Mouse (Mus musculus): ENCODE measurements around the gene Hydin. TPM values are rescaled to one million over a fixed set of nuclear protein-coding genes. Genes with fewer than 3 reads are reported as not detected.

Hydin gene
- polyA plus RNA-seq, 1 experiment: not detected

- 89% methylated on average over 4 of the region's 4 CpGs for WGBS
- Histone ChIP-seq H3K4me3 (ENCODE audit: insufficient read depth, low read depth, low read length) (no peak overlapping the region), H3K27ac (ENCODE audit: insufficient read depth, low read depth, low read length) (no peak overlapping the region), H3K4me1 (ENCODE audit: control insufficient read depth, insufficient read depth, low read length) (no peaks in the 10 kb centered on the region)
- TF ChIP-seq CTCF (IDR thresholded peaks at IDR 0.05; ENCODE audit: insufficient read depth, low read depth, low read length) (no peak), POLR2A (IDR thresholded peaks at IDR 0.05; ENCODE audit: insufficient read depth, low read depth, low read length) (no peak)
These were observed 12.8 kb upstream of the Hydin start for GRCm38 (mm10) chr8:110253986-110254385.

GRCm38 (mm10) chr8:110265796-110266305 is 926 bp upstream of the Hydin start:
- Histone ChIP-seq H3K4me3 (ENCODE audit: insufficient read depth, low read depth, low read length) (no peak overlapping the region), H3K4me1 (ENCODE audit: control insufficient read depth, insufficient read depth, low read length) (peaks cover 11% of the 10 kb centered on the region), H3K27ac (ENCODE audit: insufficient read depth, low read depth, low read length) (no peak overlapping the region)
- TF ChIP-seq CTCF (IDR thresholded peaks at IDR 0.05; ENCODE audit: insufficient read depth, low read depth, low read length): no peak
- no peak for TF ChIP-seq POLR2A (IDR thresholded peaks at IDR 0.05; ENCODE audit: insufficient read depth, low read depth, low read length)
- WGBS: 66% methylated on average over 11 of the region's 11 CpGs

DNA sequence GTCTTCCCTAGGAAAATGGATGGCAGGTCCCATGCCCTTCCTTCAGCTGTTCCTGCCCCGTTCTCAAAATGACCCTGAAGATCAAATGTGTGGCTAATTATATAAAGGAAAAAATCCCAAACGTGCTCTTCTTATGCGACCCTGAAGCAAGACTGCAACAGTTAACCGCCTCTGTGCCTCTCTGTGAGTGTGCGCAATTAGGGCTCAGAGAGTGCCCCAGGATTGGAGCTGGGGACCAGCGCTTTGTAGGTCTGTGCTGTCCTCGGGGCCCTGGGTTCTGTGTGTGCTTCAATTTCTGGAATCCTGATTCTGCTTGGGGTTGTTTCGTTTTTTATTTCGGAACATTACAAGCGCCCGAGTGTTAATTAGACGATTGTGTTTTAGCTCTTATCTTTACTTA is 491 bp downstream of the Hydin start:
- 12% methylated on average over 12 of the region's 12 CpGs for WGBS
- Histone ChIP-seq H3K4me1 (ENCODE audit: control insufficient read depth, insufficient read depth, low read length) (peaks cover 11% of the 10 kb centered on the region), H3K27ac (ENCODE audit: insufficient read depth, low read depth, low read length) (no peak overlapping the region), H3K4me3 (ENCODE audit: insufficient read depth, low read depth, low read length) (no peak overlapping the region)
- TF ChIP-seq CTCF (IDR thresholded peaks at IDR 0.05; ENCODE audit: insufficient read depth, low read depth, low read length) (no peak), POLR2A (IDR thresholded peaks at IDR 0.05; ENCODE audit: insufficient read depth, low read depth, low read length) (no peak)

DNA sequence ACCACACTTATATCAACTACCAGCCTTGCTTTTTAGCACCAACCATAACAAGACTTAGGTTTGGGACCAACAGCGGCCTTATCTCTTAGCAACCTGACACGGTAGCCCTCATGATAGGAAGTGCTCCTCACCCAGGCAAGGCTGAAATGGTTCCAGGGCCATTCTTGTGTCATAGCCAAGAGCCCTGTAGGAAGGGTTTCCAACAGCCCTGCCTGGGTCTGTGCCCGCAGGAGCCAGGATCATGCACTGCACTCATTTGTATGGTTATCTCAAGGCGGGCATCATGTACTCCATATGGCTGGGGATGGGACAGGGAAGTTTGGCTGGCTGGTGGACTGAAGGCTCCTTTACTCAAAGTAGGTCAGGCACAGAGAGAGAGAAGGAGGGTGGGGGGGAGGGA is 3.9 kb downstream of the Hydin start:
- TF ChIP-seq CTCF (IDR thresholded peaks at IDR 0.05; ENCODE audit: insufficient read depth, low read depth, low read length) (no peak), POLR2A (IDR thresholded peaks at IDR 0.05; ENCODE audit: insufficient read depth, low read depth, low read length) (no peak)
- no peak overlapping the region for H3K4me3 ChIP-seq (ENCODE audit: insufficient read depth, low read depth, low read length)
- WGBS: 76% methylated on average over 4 of the region's 4 CpGs
- H3K4me1 ChIP-seq (ENCODE audit: control insufficient read depth, insufficient read depth, low read length): peaks cover 15% of the 10 kb centered on the region
- no peak overlapping the region for H3K27ac ChIP-seq (ENCODE audit: insufficient read depth, low read depth, low read length)

DNA sequence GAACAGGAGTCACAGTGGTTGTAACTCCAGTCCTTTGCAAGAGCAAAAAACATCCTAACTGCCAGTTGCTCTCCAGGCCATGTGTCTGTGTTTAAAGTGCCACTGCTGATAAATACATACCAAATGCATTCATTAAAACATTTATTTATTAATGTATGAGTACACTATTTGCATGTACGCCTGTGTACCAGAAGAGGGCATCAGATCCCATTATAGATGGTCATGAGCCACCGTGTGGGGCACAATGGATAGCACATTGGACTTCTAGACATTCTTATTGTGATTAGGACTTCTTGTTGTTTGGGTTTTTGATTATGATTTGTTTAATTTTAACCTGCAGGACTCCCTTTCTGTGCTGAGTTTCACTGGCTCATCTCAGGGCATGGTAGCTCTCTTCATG is 6.6 kb downstream of the Hydin start:
- H3K27ac ChIP-seq (ENCODE audit: insufficient read depth, low read depth, low read length): no peak overlapping the region
- TF ChIP-seq POLR2A (IDR thresholded peaks at IDR 0.05; ENCODE audit: insufficient read depth, low read depth, low read length): no peak
- no peak for TF ChIP-seq CTCF (IDR thresholded peaks at IDR 0.05; ENCODE audit: insufficient read depth, low read depth, low read length)
- 66% methylated on average over 2 of the region's 2 CpGs for WGBS
- H3K4me3 ChIP-seq (ENCODE audit: insufficient read depth, low read depth, low read length): no peak overlapping the region
- peaks cover 8% of the 10 kb centered on the region for H3K4me1 ChIP-seq (ENCODE audit: control insufficient read depth, insufficient read depth, low read length)

DNA sequence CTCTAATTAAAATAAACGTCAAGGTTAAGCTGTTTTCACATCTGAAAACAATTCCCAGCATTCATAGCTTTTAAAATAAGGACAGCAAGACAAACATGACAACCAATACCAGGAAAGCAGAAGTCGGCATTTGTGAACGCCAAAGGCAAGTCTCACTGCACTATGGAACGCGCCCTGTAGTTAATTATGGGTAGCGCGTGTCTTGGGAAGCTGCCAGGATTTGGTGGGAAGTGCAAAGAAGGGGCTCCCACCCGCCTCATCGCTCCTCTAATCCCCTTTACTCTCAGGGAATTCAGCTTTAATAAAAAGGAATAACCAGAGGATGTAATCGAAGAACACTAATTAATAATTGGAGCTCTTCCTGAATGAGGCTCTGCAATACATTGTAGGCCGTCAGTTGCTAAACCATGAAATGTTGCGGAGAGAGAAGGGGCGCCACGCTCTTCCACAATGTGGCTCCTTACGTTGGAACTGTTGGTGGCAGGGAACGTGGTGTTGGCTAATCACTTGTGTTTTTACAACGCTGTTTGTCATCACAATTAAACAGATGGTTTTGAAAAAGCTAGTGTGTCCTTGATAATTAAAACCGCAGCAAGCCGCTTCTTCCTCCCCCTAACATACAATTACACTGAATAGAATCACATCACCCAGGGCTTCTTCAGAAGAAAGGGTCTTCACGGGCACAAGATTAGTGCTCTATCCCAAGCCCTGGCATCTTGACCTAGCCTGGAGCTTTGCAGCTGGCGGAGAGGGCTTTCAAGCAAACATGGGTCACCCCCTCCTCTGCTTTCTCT is 8.9 kb downstream of the Hydin start:
- Histone ChIP-seq H3K27ac (ENCODE audit: insufficient read depth, low read depth, low read length) (peak overlapping the region; percentile 75), H3K4me3 (ENCODE audit: insufficient read depth, low read depth, low read length) (no peak overlapping the region), H3K4me1 (ENCODE audit: control insufficient read depth, insufficient read depth, low read length) (peaks cover 8% of the 10 kb centered on the region)
- WGBS: 15% methylated on average over 21 of the region's 21 CpGs
- TF ChIP-seq CTCF (IDR thresholded peaks at IDR 0.05; ENCODE audit: insufficient read depth, low read depth, low read length) (no peak), POLR2A (IDR thresholded peaks at IDR 0.05; ENCODE audit: insufficient read depth, low read depth, low read length) (no peak)

DNA sequence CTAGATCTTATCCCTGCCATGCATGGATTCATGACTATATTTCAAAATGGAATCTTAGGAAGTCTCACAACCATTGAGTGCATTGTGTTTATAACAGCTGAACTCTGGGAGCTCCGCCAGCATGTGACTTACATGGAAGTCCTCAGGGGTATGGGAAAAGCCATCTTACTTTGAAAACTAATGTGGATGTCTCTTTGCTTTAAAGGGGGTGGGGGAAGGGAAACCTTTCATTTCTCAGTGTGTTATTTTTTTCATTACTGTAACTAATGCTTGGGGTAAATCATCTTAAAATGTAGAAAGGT is 9.4 kb downstream of the Hydin start:
- no peak for TF ChIP-seq POLR2A (IDR thresholded peaks at IDR 0.05; ENCODE audit: insufficient read depth, low read depth, low read length)
- TF ChIP-seq CTCF (IDR thresholded peaks at IDR 0.05; ENCODE audit: insufficient read depth, low read depth, low read length): no peak
- peaks cover 8% of the 10 kb centered on the region for H3K4me1 ChIP-seq (ENCODE audit: control insufficient read depth, insufficient read depth, low read length)
- 51% methylated on average over 1 of the region's 1 CpGs for WGBS
- peak overlapping the region; percentile 67 for H3K27ac ChIP-seq (ENCODE audit: insufficient read depth, low read depth, low read length)
- H3K4me3 ChIP-seq (ENCODE audit: insufficient read depth, low read depth, low read length): no peak overlapping the region

DNA sequence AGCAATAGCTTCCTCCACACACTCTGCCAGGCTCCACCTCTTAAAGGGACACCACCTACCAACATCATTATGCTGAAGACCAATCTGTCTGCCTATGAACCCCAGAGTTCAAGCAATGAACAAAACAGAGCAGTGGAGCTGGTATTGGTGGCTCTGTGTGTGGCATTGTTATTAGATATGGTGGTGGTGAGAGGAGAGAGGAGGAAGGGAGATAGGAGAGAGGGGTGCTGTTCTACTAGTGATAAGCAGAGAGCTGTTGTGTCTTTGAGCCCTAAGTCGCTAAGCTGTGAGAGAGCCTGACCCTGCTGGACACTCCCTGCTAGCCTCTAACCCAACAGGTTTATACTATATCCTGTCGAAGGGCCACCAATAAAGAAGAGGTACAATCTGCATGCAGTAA is 45.9 kb downstream of the Hydin start:
- H3K4me1 ChIP-seq (ENCODE audit: control insufficient read depth, insufficient read depth, low read length): peaks cover 4% of the 10 kb centered on the region; the same call in 1 of the 2 replicates
- no peak overlapping the region for H3K27ac ChIP-seq (ENCODE audit: insufficient read depth, low read depth, low read length)
- no peak overlapping the region for H3K4me3 ChIP-seq (ENCODE audit: insufficient read depth, low read depth, low read length)
- 90% methylated on average over 2 of the region's 2 CpGs for WGBS
- TF ChIP-seq CTCF (IDR thresholded peaks at IDR 0.05; ENCODE audit: insufficient read depth, low read depth, low read length): no peak
- no peak for TF ChIP-seq POLR2A (IDR thresholded peaks at IDR 0.05; ENCODE audit: insufficient read depth, low read depth, low read length)

DNA sequence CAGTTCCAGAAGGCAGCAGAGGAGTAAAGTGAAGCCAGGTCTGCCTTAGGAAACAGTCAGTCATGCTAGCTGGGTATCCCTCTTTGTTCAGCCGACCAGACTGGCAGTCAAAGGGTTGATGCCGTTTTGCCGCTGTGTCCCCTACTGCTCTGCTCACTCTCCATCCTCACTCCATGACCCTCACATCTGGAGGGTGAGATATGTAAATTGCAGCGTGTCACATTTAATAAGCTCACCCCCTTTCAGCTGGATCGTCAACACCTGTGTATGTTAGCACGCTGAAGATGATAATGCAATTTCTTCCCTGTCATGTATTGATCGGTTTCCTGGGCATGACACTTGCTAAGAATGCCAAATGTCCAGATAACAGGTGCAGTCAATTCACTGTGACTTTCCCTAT is 49.0 kb downstream of the Hydin start:
- Histone ChIP-seq H3K4me3 (ENCODE audit: insufficient read depth, low read depth, low read length) (no peak overlapping the region), H3K4me1 (ENCODE audit: control insufficient read depth, insufficient read depth, low read length) (peaks cover 4% of the 10 kb centered on the region; the same call in 1 of the 2 replicates), H3K27ac (ENCODE audit: insufficient read depth, low read depth, low read length) (no peak overlapping the region)
- TF ChIP-seq POLR2A (IDR thresholded peaks at IDR 0.05; ENCODE audit: insufficient read depth, low read depth, low read length): no peak
- no peak for TF ChIP-seq CTCF (IDR thresholded peaks at IDR 0.05; ENCODE audit: insufficient read depth, low read depth, low read length)
- WGBS: 55% methylated on average over 7 of the region's 7 CpGs

All from olfactory bulb, adult 2 months (tissue).